Mouse (Mus musculus) MEL (cell line): ENCODE measurements around the gene Tmem150c. TPM values are rescaled to one million over a fixed set of nuclear protein-coding genes. Genes with fewer than 3 reads are reported as not detected.
A peak's percentile ranks its signal among the peaks of the same experiment; 100 is the strongest.

Source experiments
- DNase-seq: peaks from one replicate; pipeline ENCODE4 v3.0.0; 2011; ENCODE audit warnings: low read depth, low spot score
- H3K27ac ChIP-seq: 2 replicates; pipeline ENCODE4 v1.5.1; 2012; ENCODE audit warnings: low read depth, mild to moderate bottlenecking, control low read depth, low read length, moderate library complexity; ENCODE audit not compliant: control insufficient read depth
- H3K27me3 ChIP-seq, 2 experiments: fragments of 150-350 bp in 1 of 2; sonication (generic) in 1 of 2; 2 replicates each; pipeline ENCODE4 v1.6.1; 2012; ENCODE audit warnings: low read length in 2 of 2, mild to moderate bottlenecking in 2 of 2, improper control_type of control experiment in 1 of 2, moderate library complexity in 1 of 2; ENCODE audit not compliant: insufficient read depth in 2 of 2, control insufficient read depth in 1 of 2
- H3K36me3 ChIP-seq, 2 experiments: 2 replicates each; pipeline ENCODE4 v1.6.1; 2012 to 2014; ENCODE audit warnings: low read length in 2 of 2, improper control_type of control experiment in 1 of 2, inconsistent platforms in 1 of 2, mild to moderate bottlenecking in 1 of 2; ENCODE audit not compliant: insufficient read depth in 2 of 2, control insufficient read depth in 1 of 2
- H3K4me1 ChIP-seq, 2 experiments: fragments of 150-350 bp in 1 of 2; sonication (generic) in 1 of 2; 2 replicates each; pipeline ENCODE4 v1.6.1; 2012; ENCODE audit warnings: low read length in 2 of 2, improper control_type of control experiment in 1 of 2, mild to moderate bottlenecking in 1 of 2; ENCODE audit not compliant: insufficient read depth in 2 of 2, control insufficient read depth in 1 of 2
- H3K4me3 ChIP-seq, 2 experiments: fragments of 150-350 bp in 1 of 2; sonication (generic) in 1 of 2; 2 replicates each; pipeline ENCODE4 v1.5.1; 2012; ENCODE audit warnings: low read depth in 2 of 2, low read length in 2 of 2, mild to moderate bottlenecking in 2 of 2, moderate library complexity in 2 of 2, control low read depth in 1 of 2, improper control_type of control experiment in 1 of 2; ENCODE audit not compliant: control insufficient read depth in 1 of 2, insufficient read depth in 1 of 2
- H3K79me2 ChIP-seq: 2 replicates; pipeline ENCODE4 v1.6.1; 2012; ENCODE audit warnings: mild to moderate bottlenecking, low read length, moderate library complexity; ENCODE audit not compliant: control insufficient read depth, poor library complexity, insufficient read depth
- H3K9ac ChIP-seq: 2 replicates; pipeline ENCODE4 v1.6.1; 2012; ENCODE audit warnings: low read depth, mild to moderate bottlenecking, control low read depth, low read length, moderate library complexity; ENCODE audit not compliant: control insufficient read depth, poor library complexity, severe bottlenecking
- H3K9me3 ChIP-seq: fragments of 150-350 bp; sonication (generic); replicated peaks from 2 replicates; pipeline ENCODE4 v1.6.1; 2012; ENCODE audit warnings: mild to moderate bottlenecking, low read length, improper control_type of control experiment, moderate library complexity; ENCODE audit not compliant: insufficient read depth
- CTCF ChIP-seq, 3 experiments: IDR thresholded peaks in 2 of 3; conservative IDR thresholded peaks in 1 of 3; 2 replicates each; pipeline ENCODE4 v1.5.1; 2011 to 2012; ENCODE audit warnings: low read length in 3 of 3, low read depth in 2 of 3, mild to moderate bottlenecking in 2 of 3, improper control_type of control experiment in 1 of 3, inconsistent platforms in 1 of 3, mixed read lengths in 1 of 3, moderate library complexity in 1 of 3; ENCODE audit not compliant: control insufficient read depth in 1 of 3, insufficient read depth in 1 of 3, poor library complexity in 1 of 3, severe bottlenecking in 1 of 3
- E2F4 ChIP-seq: IDR thresholded peaks from 2 replicates; pipeline ENCODE4 v1.6.1; 2011; ENCODE audit warnings: low read depth, low read length, improper control_type of control experiment, borderline replicate concordance
- EP300 ChIP-seq, 2 experiments: IDR thresholded peaks; 2 replicates each; pipeline ENCODE4 v1.6.1; 2011; ENCODE audit warnings: improper control_type of control experiment in 2 of 2, low read length in 2 of 2, low read depth in 1 of 2, mild to moderate bottlenecking in 1 of 2
- ETS1 ChIP-seq: IDR thresholded peaks from 2 replicates; pipeline ENCODE4 v1.6.1; 2012; ENCODE audit warnings: low read depth, mild to moderate bottlenecking, inconsistent platforms, low read length, improper control_type of control experiment, moderate library complexity
- HCFC1 ChIP-seq: IDR thresholded peaks from 2 replicates; pipeline ENCODE4 v1.6.1; 2012; ENCODE audit warnings: low read depth, mild to moderate bottlenecking, inconsistent platforms, low read length, improper control_type of control experiment, moderate library complexity
- MAFK ChIP-seq: IDR thresholded peaks from 2 replicates; pipeline ENCODE4 v1.6.1; 2011; ENCODE audit warnings: low read depth, mild to moderate bottlenecking, low read length, improper control_type of control experiment, borderline replicate concordance
- MAX ChIP-seq: IDR thresholded peaks from 2 replicates; pipeline ENCODE4 v1.6.1; 2011; ENCODE audit warnings: low read length, improper control_type of control experiment
- MAZ ChIP-seq: IDR thresholded peaks from 2 replicates; pipeline ENCODE4 v1.6.1; 2012; ENCODE audit warnings: low read depth, mild to moderate bottlenecking, inconsistent platforms, low read length, improper control_type of control experiment
- MXI1 ChIP-seq: IDR thresholded peaks from 2 replicates; pipeline ENCODE4 v1.6.1; 2011; ENCODE audit warnings: mild to moderate bottlenecking, low read depth, low read length, improper control_type of control experiment
- MYC ChIP-seq: IDR thresholded peaks from 2 replicates; pipeline ENCODE4 v1.6.1; 2011; ENCODE audit warnings: low read depth, mild to moderate bottlenecking, low read length, improper control_type of control experiment, moderate library complexity
- NELFE ChIP-seq: IDR thresholded peaks from 2 replicates; pipeline ENCODE4 v1.6.1; 2011; ENCODE audit warnings: low read depth, low read length, improper control_type of control experiment
- NRF1 ChIP-seq: IDR thresholded peaks from 2 replicates; pipeline ENCODE4 v1.6.1; 2014; ENCODE audit warnings: low read depth, mild to moderate bottlenecking, inconsistent platforms, low read length, improper control_type of control experiment, moderate library complexity; ENCODE audit not compliant: poor library complexity, insufficient read depth, severe bottlenecking
- POLR2A ChIP-seq, 2 experiments: IDR thresholded peaks; 2 replicates each; pipeline ENCODE4 v1.6.1; 2011 to 2012; ENCODE audit warnings: low read length in 2 of 2, mild to moderate bottlenecking in 2 of 2, control low read depth in 1 of 2, improper control_type of control experiment in 1 of 2, low read depth in 1 of 2, moderate library complexity in 1 of 2; ENCODE audit not compliant: control insufficient read depth in 1 of 2, insufficient read depth in 1 of 2, poor library complexity in 1 of 2
- POLR2AphosphoS2 ChIP-seq: IDR thresholded peaks from 2 replicates; pipeline ENCODE4 v1.6.1; 2011; ENCODE audit warnings: low read length, improper control_type of control experiment
- POLR2AphosphoS5 ChIP-seq: IDR thresholded peaks from 2 replicates; pipeline ENCODE4 v1.6.1; 2012; ENCODE audit warnings: low read depth, borderline replicate concordance, mild to moderate bottlenecking, inconsistent platforms, low read length, moderate library complexity, mixed read lengths
- SIN3A ChIP-seq: IDR thresholded peaks from 2 replicates; pipeline ENCODE4 v1.6.1; 2012; ENCODE audit warnings: low read length, improper control_type of control experiment, inconsistent platforms
- SMC3 ChIP-seq: IDR thresholded peaks from 2 replicates; pipeline ENCODE4 v1.6.1; 2011; ENCODE audit warnings: low read depth, low read length, improper control_type of control experiment
- TBP ChIP-seq: IDR thresholded peaks from 2 replicates; pipeline ENCODE4 v1.8.0; 2011; ENCODE audit warnings: low read depth, low read length, improper control_type of control experiment
- TCF12 ChIP-seq: IDR thresholded peaks from 2 replicates; pipeline ENCODE4 v1.6.1; 2014; ENCODE audit warnings: low read depth, mild to moderate bottlenecking, inconsistent platforms, low read length, improper control_type of control experiment, moderate library complexity
- UBTF ChIP-seq: IDR thresholded peaks from 2 replicates; pipeline ENCODE4 v1.6.1; 2012; ENCODE audit warnings: low read depth, mild to moderate bottlenecking, inconsistent platforms, low read length, improper control_type of control experiment, moderate library complexity, borderline replicate concordance; ENCODE audit not compliant: insufficient read depth
- USF1 ChIP-seq: IDR thresholded peaks from 2 replicates; pipeline ENCODE4 v1.6.1; 2014; ENCODE audit warnings: low read depth, mild to moderate bottlenecking, inconsistent platforms, low read length, improper control_type of control experiment, moderate library complexity
- USF2 ChIP-seq, 2 experiments: IDR thresholded peaks; 2 replicates each; pipeline ENCODE4 v1.6.1; 2011 to 2012; ENCODE audit warnings: improper control_type of control experiment in 2 of 2, low read length in 2 of 2, borderline replicate concordance in 1 of 2, inconsistent platforms in 1 of 2, low read depth in 1 of 2, mild to moderate bottlenecking in 1 of 2; ENCODE audit not compliant: insufficient read depth in 1 of 2
- ZMIZ1 ChIP-seq: IDR thresholded peaks from 2 replicates; pipeline ENCODE4 v1.6.1; 2012; ENCODE audit warnings: low read depth, mild to moderate bottlenecking, inconsistent platforms, low read length, improper control_type of control experiment, moderate library complexity
- polyA plus RNA-seq, 2 experiments: library from polyadenylated mRNA; stranded (reverse) in 1 of 2; unstranded in 1 of 2; fragments of >175 nt in 1 of 2; fragments of >200 nt in 1 of 2; gene quantifications; 2 replicates each; pipeline versions ENCODE4 v1.2.1 to v1.2.4; 2012; ENCODE audit warnings: low replicate concordance in 2 of 2, low read depth in 1 of 2; ENCODE audit not compliant: insufficient read length in 2 of 2, insufficient read depth in 1 of 2, missing spikeins in 1 of 2
- total RNA-seq: library from RNA; depleted of rRNA; stranded (reverse); fragments of 300-350 nt; gene quantifications from 2 replicates; pipeline ENCODE4 v1.2.3, GENCODE M21; 2012

Gene Tmem150c
- total and polyA plus RNA-seq, 3 experiments: 0.04 to 0.06 TPM; not detected in 1

GRCm38 (mm10) chr5:100038714-100039601 is 120.7 kb downstream of the Tmem150c start:
- TF ChIP-seq MXI1 (0 out of 2 replicates have a peak, but pooled peaks have one; percentile 22), NRF1 (peak; percentile 52; the same call in 1 of the 2 replicates), SMC3 (peak; percentile 16), UBTF (0 out of 2 replicates have a peak, but pooled peaks have one; percentile 34), MAZ (no peak; the same call in 1 of the 2 replicates), POLR2AphosphoS2 (peak; percentile 91; the same call in 1 of the 2 replicates), NELFE (peak; percentile 94), E2F4 (no peak), SIN3A (peak; percentile 61; the same call in 1 of the 2 replicates), POLR2A (IDR thresholded peaks at IDR 0.05; ENCODE audit: control insufficient read depth in 1 of 2, insufficient read depth in 1 of 2, low read depth in 1 of 2, low read length in 2 of 2, poor library complexity in 1 of 2) (peak; percentile 88 to 91), ETS1 (no peak), USF2 (IDR thresholded peaks at IDR 0.05; ENCODE audit: borderline replicate concordance in 1 of 2, insufficient read depth in 1 of 2, low read depth in 1 of 2, low read length in 2 of 2) (no peak), MAX (peak; percentile 84), CTCF (IDR thresholded peaks at IDR 0.05 in 2 of 3, conservative IDR thresholded peaks at IDR 0.05 in 1 of 3; ENCODE audit: control insufficient read depth in 1 of 3, insufficient read depth in 1 of 3, low read depth in 2 of 3, low read length in 3 of 3, poor library complexity in 1 of 3, severe bottlenecking in 1 of 3) (peak in 2 of 3 experiments; percentile 85 to 97; a peak in 5 of 6 replicates), MAFK (no peak), ZMIZ1 (peak; percentile 82), EP300 (IDR thresholded peaks at IDR 0.05; ENCODE audit: low read depth in 1 of 2, low read length in 2 of 2) (peak in 1 of 2 experiments; percentile 35; a peak in 1 of 4 replicates), MYC (peak; percentile 63; the same call in 1 of the 2 replicates), TBP (peak; percentile 89), HCFC1 (peak; percentile 73), USF1 (peak; percentile 33; the same call in 1 of the 2 replicates), POLR2AphosphoS5 (no peak), TCF12 (peak; percentile 53; the same call in 1 of the 2 replicates)
- DNase-seq: peak; percentile 93
- H3K79me2 ChIP-seq: peaks cover 83% of the 10 kb centered on the region
- H3K9ac ChIP-seq: peak overlapping the region; percentile 98
- H3K9me3 ChIP-seq: no peaks in the 10 kb centered on the region
- H3K4me1 ChIP-seq: peaks cover 2 to 20% of the 10 kb centered on the region in 2 experiments
- no peaks in the 10 kb centered on the region for H3K27me3 ChIP-seq
- H3K36me3 ChIP-seq: peaks cover 27 to 39% of the 10 kb centered on the region in 2 experiments
- H3K27ac ChIP-seq: peak overlapping the region; percentile 91
- H3K4me3 ChIP-seq: peak overlapping the region; percentile 97 to 98
